Mouse (Mus musculus): ENCODE measurements around the gene Gm5269.
A peak's percentile ranks its signal among the peaks of the same experiment; 100 is the strongest.

Gm5269 gene

DNA sequence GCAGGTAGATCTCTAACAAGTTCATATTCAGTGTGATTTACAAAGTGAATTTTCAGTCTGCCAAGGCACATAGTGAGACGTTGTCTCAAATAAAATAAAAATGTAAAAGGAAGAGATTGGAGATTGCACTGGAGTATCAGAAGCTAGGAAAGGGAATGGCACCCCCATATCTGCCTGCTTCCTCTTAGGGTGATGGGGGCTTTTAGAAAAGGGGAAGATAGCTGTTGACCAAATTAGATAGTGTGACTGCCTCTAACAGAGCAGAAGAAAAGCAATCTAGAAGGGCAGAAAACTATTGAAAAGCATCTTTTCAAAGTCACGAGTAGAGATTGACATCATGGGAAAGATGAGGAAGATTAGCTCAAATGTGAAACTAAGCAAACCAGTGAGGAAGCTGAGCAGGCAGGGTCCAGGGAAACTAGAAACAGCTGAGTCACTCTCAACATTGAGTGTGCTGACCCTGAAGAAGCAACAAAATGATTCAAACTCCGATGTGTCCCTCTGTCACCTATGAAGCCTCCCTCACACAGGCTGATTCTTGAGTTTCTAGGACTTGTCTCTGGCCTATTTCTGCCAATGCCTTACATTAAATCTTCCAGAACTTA lies 8.7 kb downstream of the Gm5269 start:
- no peak for DNase-seq (ENCODE audit: low spot score)

DNA sequence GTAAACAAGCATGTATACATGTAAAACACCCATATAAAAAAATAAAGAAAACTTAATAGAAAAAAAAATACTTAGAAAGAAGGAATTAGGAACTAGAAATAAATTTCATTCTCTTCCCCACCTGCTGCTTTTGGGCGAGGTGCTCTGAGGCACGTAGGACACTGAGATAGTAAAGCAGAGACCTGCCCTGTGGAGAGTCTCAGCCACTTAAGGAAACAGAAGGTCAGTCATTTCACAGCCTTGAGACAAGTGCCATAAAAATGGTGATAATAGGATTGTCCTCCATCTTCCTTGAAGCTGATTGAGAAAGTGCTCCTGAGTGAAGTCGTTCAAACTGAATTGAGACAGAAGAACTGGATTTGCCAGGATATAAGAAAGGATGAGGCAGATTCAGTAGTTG lies 12.6 kb downstream of the Gm5269 start:
- no peak for DNase-seq (ENCODE audit: low spot score)

DNA sequence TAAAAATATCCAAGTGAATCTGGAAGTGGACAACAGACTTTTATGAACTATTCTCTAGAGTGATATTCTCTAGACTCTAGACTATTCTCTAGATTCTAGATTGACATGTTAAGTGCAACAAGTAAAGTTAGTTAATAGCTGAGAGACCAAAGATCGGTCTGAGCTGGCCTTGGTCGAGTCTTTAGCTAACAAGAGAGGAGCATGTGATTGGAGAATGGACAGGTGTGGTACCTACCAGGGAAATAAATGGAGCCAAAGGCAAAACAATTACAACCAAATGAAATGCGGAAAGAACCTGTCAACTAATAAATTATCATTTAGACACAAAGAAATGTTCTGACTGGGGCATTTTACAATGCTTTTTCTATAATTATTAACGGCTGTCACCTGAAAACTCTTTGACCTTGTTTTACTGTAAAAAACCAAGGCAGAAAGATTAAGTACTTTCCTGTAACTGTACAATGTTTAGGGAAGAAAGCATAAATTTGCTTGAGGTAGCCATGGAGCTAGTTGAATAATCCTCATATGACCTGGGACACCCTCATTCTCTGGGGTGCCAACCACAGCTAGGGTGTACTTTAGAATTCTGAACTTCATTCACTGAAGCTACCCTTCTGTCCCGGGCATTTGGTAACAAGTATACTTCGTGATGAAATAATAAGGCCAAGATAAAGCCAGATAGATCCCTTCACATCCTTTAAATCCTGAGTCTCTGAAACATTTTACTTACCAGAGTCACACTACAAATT lies 13.4 kb downstream of the Gm5269 start:
- no peak for DNase-seq (ENCODE audit: low spot score)

- no peak for DNase-seq (ENCODE audit: low spot score)
Measured at GRCm38 (mm10) chr1:45875640-45876039, 14.4 kb downstream of the Gm5269 start.

- DNase-seq (ENCODE audit: low spot score), result peak; percentile 14
Measured at GRCm38 (mm10) chr1:45873250-45873649, 16.8 kb downstream of the Gm5269 start.

DNA sequence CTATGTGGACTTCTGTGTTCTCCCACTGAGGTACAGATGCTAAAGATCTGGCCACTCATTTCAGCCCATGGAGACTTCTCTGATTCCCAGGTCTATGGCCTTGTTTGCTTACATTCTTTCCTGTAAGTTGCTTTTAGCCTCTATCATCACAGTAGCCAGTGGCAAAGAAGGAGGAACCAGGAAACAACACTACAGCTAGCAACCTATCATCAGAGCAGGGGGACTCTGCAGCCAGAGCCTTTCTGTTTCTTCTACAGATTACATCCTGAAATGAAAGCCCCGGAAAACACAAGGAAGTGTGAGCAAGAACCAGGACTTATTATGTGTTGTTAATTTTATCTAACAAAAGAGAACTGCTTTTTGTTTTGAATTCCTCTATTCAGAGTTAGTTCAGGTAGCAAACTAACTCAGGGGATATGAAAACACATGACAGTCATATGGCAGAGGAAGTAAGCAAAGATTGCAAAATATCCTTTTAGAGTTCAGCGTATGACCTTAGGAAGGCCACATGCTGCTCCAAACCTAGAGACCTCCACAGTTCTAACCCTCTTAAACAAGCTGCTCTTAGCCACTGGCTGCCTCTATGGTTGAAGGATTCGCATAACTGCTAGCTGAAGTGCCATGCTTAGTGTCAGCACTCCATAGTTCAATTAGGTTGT lies 21.5 kb downstream of the Gm5269 start:
- no peak for DNase-seq (ENCODE audit: low spot score)

DNA sequence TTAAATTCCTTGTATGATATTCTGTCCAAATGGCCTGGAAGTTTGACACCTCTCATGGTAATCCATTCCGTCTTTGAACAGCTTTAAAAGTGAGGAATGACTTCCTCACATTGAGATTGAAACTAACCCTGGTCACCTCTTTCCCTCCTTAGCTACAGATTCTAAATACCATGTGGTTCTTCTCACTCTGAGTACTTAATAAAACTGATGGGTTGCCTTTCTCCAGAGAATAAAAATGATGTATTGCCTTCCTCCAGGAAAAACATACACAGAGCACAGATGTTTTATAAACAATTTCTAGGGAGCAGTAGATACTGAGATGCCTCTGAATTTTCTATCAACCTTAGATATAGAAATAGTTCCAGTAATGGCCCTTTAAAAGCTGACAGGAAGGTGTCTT lies 22.0 kb downstream of the Gm5269 start:
- DNase-seq (ENCODE audit: low spot score), result no peak

GRCm38 (mm10) chr1:45866288-45867018 lies 23.6 kb downstream of the Gm5269 start:
- DNase-seq (ENCODE audit: low spot score), result no peak

DNA sequence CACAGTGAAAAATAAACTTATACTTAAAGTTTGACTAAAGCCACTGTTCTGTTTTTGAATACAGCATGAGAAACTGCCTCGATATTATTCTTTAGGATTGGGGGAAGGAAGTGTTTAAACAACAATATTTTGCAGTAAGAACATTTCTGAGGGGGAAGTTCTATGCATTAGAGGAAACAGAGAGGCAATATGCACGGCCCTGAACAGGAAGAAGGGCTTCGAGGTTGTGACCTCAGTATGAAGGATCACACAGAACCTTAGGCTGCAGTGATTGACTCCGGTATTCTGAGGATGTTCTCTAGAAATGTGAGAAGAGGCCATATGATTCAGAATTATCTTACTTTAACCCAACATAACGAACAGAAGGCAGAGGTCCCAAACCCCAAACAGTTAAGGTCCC lies 24.3 kb downstream of the Gm5269 start:
- DNase-seq (ENCODE audit: low spot score), result no peak

DNA sequence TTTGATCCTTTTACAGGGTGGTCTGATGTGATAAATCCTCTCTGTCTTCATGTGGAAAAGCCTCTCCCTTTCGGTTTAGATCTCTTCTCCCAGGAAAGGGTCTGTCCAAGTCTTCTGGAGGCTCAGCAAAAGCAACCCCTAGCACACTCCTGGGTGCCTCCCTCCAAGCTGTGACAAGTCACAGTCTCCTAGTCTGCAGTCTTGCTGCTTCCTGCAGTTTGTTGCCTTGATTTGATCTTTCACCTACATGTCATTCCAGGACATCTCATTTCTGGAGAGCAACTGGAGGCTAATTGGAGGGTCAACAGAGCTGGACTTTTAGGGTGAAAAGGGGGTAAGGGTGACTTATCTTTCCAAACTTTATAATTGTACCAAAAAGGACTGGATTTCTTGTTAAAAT lies 24.8 kb downstream of the Gm5269 start:
- DNase-seq (ENCODE audit: low spot score), result no peak

DNA sequence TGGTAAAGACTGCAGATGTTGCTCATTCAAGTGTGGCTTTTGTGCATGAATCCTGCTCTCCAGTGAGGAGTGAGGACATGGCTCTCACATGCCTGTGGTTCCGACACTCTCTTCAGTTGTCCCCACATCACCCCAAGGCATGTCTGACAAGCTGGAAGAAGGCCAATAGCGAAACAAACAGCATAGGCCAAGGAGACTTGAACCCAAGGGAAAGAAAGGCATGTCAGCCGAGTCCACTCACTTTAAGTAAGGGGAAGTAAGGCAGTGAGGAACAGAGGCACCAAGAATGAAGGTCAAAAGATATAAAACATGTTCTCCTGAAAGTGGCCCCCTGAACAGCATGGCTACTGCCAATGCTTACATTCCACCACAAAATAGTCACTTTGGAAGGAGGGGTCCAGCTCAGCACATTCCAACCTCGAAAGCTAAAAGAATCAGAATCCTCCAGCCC lies 25.5 kb downstream of the Gm5269 start:
- DNase-seq (ENCODE audit: low spot score), result no peak

DNA sequence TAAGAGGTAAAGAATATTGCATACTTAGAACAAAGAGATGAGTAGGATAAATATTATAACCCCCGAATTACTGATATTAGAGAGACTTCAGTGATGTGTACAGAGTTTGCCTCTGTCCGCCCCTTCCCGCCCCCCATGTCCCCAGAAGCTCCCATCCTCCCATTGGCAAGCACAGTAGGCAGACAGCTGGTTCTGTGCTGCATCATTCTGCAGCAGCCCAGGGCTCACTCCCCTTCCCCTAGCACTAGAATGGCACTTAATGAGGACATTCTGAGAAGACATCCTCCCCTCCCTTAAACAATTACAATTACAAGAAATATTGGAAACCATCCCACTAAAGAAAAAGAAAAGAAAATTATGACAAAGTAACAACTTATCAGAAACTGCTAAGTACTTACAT lies 26.4 kb downstream of the Gm5269 start:
- no peak for DNase-seq (ENCODE audit: low spot score)

- DNase-seq (ENCODE audit: low spot score), result no peak
Measured at GRCm38 (mm10) chr1:45861162-45861561, 28.9 kb downstream of the Gm5269 start.

DNA sequence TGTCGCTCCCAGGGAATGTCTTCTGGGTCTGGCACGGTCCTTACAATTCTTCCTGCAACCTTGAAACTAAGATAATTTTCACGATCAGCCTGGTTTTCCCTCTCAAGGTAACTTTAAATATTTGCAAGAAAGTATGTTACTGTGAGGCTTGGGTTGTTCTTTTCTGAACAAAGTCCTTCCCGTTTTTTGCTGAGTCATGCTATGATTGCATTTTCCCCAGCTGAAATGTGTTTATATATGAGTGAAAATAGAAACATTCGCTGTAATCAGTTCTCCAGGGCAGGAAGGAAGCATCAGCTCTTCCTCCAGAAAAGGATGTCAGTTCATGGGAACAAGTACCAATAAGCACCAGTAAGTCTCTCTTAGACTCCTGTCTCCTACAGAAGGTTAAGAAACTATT lies 29.7 kb downstream of the Gm5269 start:
- peak; percentile 39 for DNase-seq (ENCODE audit: low spot score)

DNA sequence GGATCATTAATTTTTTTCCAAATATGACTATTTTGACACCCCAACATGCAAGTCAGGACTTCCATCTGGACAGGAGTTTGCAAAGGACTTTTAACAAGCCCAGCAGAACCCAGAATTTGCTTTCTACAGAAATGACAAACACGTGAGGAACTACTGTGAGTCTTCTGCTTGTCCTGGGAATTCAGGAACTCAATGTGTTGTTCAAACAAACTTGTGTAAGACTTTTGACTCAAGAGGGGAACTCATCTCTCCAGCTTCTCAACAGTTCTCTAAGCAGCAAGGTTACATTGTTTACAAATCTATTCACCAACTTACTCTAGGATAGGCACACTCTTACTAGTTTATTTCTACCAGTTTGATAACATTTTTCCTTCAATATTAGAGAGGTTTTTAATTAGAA lies 32.0 kb downstream of the Gm5269 start:
- DNase-seq (ENCODE audit: low spot score), result no peak

DNA sequence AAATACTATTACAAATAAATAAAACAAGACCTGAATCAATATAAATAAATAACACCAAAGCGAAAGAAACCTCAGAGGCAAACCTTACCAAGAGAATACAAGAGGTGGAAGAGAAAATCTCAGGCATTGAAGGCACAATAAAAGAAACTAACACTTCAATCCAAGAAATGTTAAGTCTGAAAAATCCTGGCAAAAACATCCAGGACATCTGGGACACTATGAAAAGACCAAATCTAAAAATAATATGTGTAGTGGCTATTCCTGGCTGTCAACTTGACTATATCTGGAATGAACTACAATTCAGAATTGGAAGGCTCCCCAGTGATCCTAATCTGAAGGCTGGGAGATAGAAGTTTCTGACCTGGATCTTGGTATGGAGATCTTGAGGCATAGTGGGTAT lies 44.6 kb downstream of the Gm5269 start:
- DNase-seq (ENCODE audit: low spot score), result no peak

All from MN1 (cell line).